Comparison of ENCODE assay signal across 9 mouse cellular contexts in genomic region chr9:123158125-123158836, GRCm38 (mm10). TPM values are rescaled to one million over a fixed set of nuclear protein-coding genes. Genes with fewer than 3 reads are reported as not detected.
DNase-seq lines count a peak whose midpoint lies in the region; ATAC-seq and TF ChIP-seq lines count a peak whose summit lies in the region.
"Had no signal": no experiment of that assay in that cellular context is flagged by ENCODE, and none has a peak within 500 bp of the region (broad histone marks: within the 10 kb centered on the region; RNA-seq: fewer than 3 reads in every experiment).

No protein-coding gene starts in this region.

- no peak overlapping the region for H3K27ac ChIP-seq in heart, embryonic 11.5 days (ENCODE audit: low read depth, low read length)
- no peak overlapping the region for H3K27ac ChIP-seq in spleen, adult 2 months (ENCODE audit: insufficient read depth, low read length)
- H3K27ac ChIP-seq: limb, embryonic 13.5 days had no signal

- H3K4me1 ChIP-seq in heart, embryonic 11.5 days (ENCODE audit: control insufficient read depth, insufficient read depth, low read length), result no peaks in the 10 kb centered on the region
- H3K4me1 ChIP-seq in spleen, adult 2 months (ENCODE audit: control insufficient read depth, insufficient read depth, insufficient read length), result no peaks in the 10 kb centered on the region; the same call in 1 of the 2 replicates
- no peaks in the 10 kb centered on the region for H3K4me1 ChIP-seq in lung, adult 2 months (ENCODE audit: control insufficient read depth, insufficient read depth, low read length)

- no peaks in the 10 kb centered on the region for H3K36me3 ChIP-seq in heart, embryonic 11.5 days (ENCODE audit: control insufficient read depth, insufficient read depth, low read length)
- H3K36me3 ChIP-seq in spleen, adult 2 months (ENCODE audit: control insufficient read depth, insufficient read depth, low read length), result no peaks in the 10 kb centered on the region
- H3K36me3 ChIP-seq: limb, embryonic 13.5 days had no signal

- no peaks in the 10 kb centered on the region for H3K9me3 ChIP-seq in heart, embryonic 11.5 days (replicated peaks; ENCODE audit: control insufficient read depth, low read length)
- H3K9me3 ChIP-seq: limb, embryonic 13.5 days had no signal

- intact Hi-C loops in heart, postnatal 14 days (cut with DNase I), result loop anchor here (5.0 to 10.0 kb wide), 3 partner anchors 36 to 279 kb away; partner anchors contain the start of gene Lars2

- 56% methylated on average over 8 of the region's 8 CpGs for WGBS in heart, embryonic 11.5 days (ENCODE audit: insufficient replicate concordance)
- 48% methylated on average over 8 of the region's 8 CpGs for WGBS in spleen, adult 2 months
- WGBS in lung, adult 2 months, result 47% methylated on average over 8 of the region's 8 CpGs

- peaks cover 6% of the 10 kb centered on the region for H3K27me3 ChIP-seq in heart, embryonic 11.5 days (ENCODE audit: control insufficient read depth, insufficient read depth, low read length)
- no peaks in the 10 kb centered on the region for H3K27me3 ChIP-seq in spleen, adult 2 months (ENCODE audit: control insufficient read depth, insufficient read depth, low read length)
- H3K27me3 ChIP-seq: limb, embryonic 13.5 days had no signal

- TF ChIP-seq CTCF in spleen, adult 2 months (IDR thresholded peaks at IDR 0.05; ENCODE audit: extremely low read depth, insufficient read depth, insufficient read length, insufficient replicate concordance), result peak; percentile 30; the same call in 1 of the 2 replicates
- TF ChIP-seq CTCF in lung, adult 2 months (IDR thresholded peaks at IDR 0.05; ENCODE audit: insufficient read depth, low read length), result peak; percentile 46

- no peak overlapping the region for H3K9ac ChIP-seq in heart, embryonic 11.5 days (ENCODE audit: low read depth, low read length)
- H3K9ac ChIP-seq: limb, embryonic 13.5 days had no signal

- no peak overlapping the region for H3K4me2 ChIP-seq in heart, embryonic 11.5 days
- H3K4me2 ChIP-seq: limb, embryonic 13.5 days had no signal

- no peak for TF ChIP-seq POLR2A in spleen, adult 2 months (IDR thresholded peaks at IDR 0.05; ENCODE audit: low read depth, low read length)
- no peak for TF ChIP-seq POLR2A in lung, adult 2 months (IDR thresholded peaks at IDR 0.05; ENCODE audit: borderline replicate concordance, extremely low read depth, low read depth, low read length)

- DNase-seq in heart, adult 11 months, result peak; percentile 93
- DNase-seq in spleen, adult 2 months (ENCODE audit: low read depth in 1 of 2, low spot score in 2 of 2), result peak; percentile 8 to 25
- no peak for DNase-seq in spleen, postnatal 4 days (ENCODE audit: low spot score in 2 of 2)
- DNase-seq in embryo, embryonic 10 days (ENCODE audit: low spot score), result peak; percentile 70
- no peak for DNase-seq in lung, adult 2 months
- no peak for DNase-seq in heart, postnatal 14 days

- H3K4me3 ChIP-seq in heart, embryonic 11.5 days (ENCODE audit: low read depth, low read length), result no peak overlapping the region
- H3K4me3 ChIP-seq in spleen, adult 2 months (ENCODE audit: extremely low read depth, insufficient read depth, insufficient read length), result no peak overlapping the region
- H3K4me3 ChIP-seq in lung, adult 2 months (replicated peaks; ENCODE audit: extremely low read depth, low read depth, low read length), result no peak overlapping the region
- H3K4me3 ChIP-seq: limb, embryonic 13.5 days had no signal

- ATAC-seq in heart, embryonic 11.5 days (replicated peaks; ENCODE audit: insufficient number of reproducible peaks, low FRiP score, low TSS enrichment), result no peak
- ATAC-seq in erythroid progenitor cell, adult 5-6 weeks (replicated peaks; ENCODE audit: low FRiP score, poor library complexity, severe bottlenecking), result no peak

RNA-seq across cellular contexts. Expression of gene Clec3b, which starts 7.5 kb away (rescaled TPM):
- not detected in 2 replicates for polyA plus RNA-seq in heart, embryonic 11.5 days (2014; fragmentation: Nextera tagmentation; extraction: Ambion mirVana)
- polyA plus RNA-seq in spleen, adult 2 months (2012; rRNA removed), result 3.4 and 4.6 TPM in 2 replicates
- polyA plus RNA-seq in lung, adult 2 months (2012; rRNA removed), result 151 and 180 TPM in 2 replicates
- total RNA-seq in erythroid progenitor cell, adult 5-6 weeks (2015; ENCODE audit: low replicate concordance), result not detected in 2 replicates
- total RNA-seq in erythroid progenitor cell, adult 5-6 weeks (2017; ENCODE audit: low replicate concordance), result not detected in 2 replicates
- total RNA-seq in heart, postnatal 14 days (2021), result 10 to 100 TPM; 62.4 to 67.9 TPM

RNA-seq across cellular contexts. Expression of gene Exosc7, which starts 45.3 kb away (rescaled TPM):
- polyA plus RNA-seq in heart, embryonic 11.5 days (2014; fragmentation: Nextera tagmentation; extraction: Ambion mirVana), result 90.1 and 100.0 TPM in 2 replicates
- polyA plus RNA-seq in spleen, adult 2 months (2012; rRNA removed), result 15.2 and 17.3 TPM in 2 replicates
- 57.4 and 80.6 TPM in 2 replicates for polyA plus RNA-seq in lung, adult 2 months (2012; rRNA removed)
- 14.3 and 21.6 TPM in 2 replicates for total RNA-seq in erythroid progenitor cell, adult 5-6 weeks (2015; ENCODE audit: low replicate concordance)
- 6.6 and 26.4 TPM in 2 replicates for total RNA-seq in erythroid progenitor cell, adult 5-6 weeks (2017; ENCODE audit: low replicate concordance)
- 10 to 100 TPM; 25.5 to 30.8 TPM for total RNA-seq in heart, postnatal 14 days (2021)

RNA-seq across cellular contexts. Expression of gene Zdhhc3, which starts 45.3 kb away (rescaled TPM):
- 39.6 and 44.7 TPM in 2 replicates for polyA plus RNA-seq in heart, embryonic 11.5 days (2014; fragmentation: Nextera tagmentation; extraction: Ambion mirVana)
- 72.9 and 148 TPM in 2 replicates for polyA plus RNA-seq in spleen, adult 2 months (2012; rRNA removed)
- 253 and 404 TPM in 2 replicates for polyA plus RNA-seq in lung, adult 2 months (2012; rRNA removed)
- total RNA-seq in erythroid progenitor cell, adult 5-6 weeks (2015; ENCODE audit: low replicate concordance), result 20.5 and 26.3 TPM in 2 replicates
- total RNA-seq in erythroid progenitor cell, adult 5-6 weeks (2017; ENCODE audit: low replicate concordance), result 11.3 and 14.4 TPM in 2 replicates
- total RNA-seq in heart, postnatal 14 days (2021), result 10 to 100 TPM; 43.2 to 45.0 TPM

RNA-seq across cellular contexts. Expression of gene Cdcp1, which starts 57.6 kb away (rescaled TPM):
- 0.32 and 0.49 TPM in 2 replicates for polyA plus RNA-seq in heart, embryonic 11.5 days (2014; fragmentation: Nextera tagmentation; extraction: Ambion mirVana)
- polyA plus RNA-seq in spleen, adult 2 months (2012; rRNA removed), result 0.93 and 0.95 TPM in 2 replicates
- 10.8 and 14.2 TPM in 2 replicates for polyA plus RNA-seq in lung, adult 2 months (2012; rRNA removed)
- not detected in 2 replicates for total RNA-seq in erythroid progenitor cell, adult 5-6 weeks (2015; ENCODE audit: low replicate concordance)
- not detected in 2 replicates for total RNA-seq in erythroid progenitor cell, adult 5-6 weeks (2017; ENCODE audit: low replicate concordance)
- total RNA-seq in heart, postnatal 14 days (2021), result under 1 TPM; 0.07 to 0.29 TPM

Comparison
In these comparisons a context has a peak if more than half of its experiments do, and no peak if none do; other contexts are left out.
1. DNase-seq: peak in heart, adult 11 months (single experiment), spleen, adult 2 months (2 of 2) and embryo, embryonic 10 days (single experiment); none in spleen, postnatal 4 days (0 of 2), lung, adult 2 months (single experiment) and heart, postnatal 14 days (0 of 2).
2. RNA of gene Clec3b, which starts 7.5 kb away (polyA plus RNA-seq): 151 to 180 TPM in lung, adult 2 months; 3.4 to 4.6 TPM in spleen, adult 2 months and not detected in heart, embryonic 11.5 days; every median in the first group is over 10 times any median in the second.